Mouse (Mus musculus): ENCODE data around the gene Lcat. TPM values are rescaled to one million over a fixed set of nuclear protein-coding genes. Genes with fewer than 3 reads are reported as not detected.
"Not testable (repeated sequence)": the region's sequence is repeated elsewhere in the genome, so short reads cannot be mapped to it uniquely, and the experiment has no call there.

The Lcat gene
- polyA plus RNA-seq (2015; fragmentation: Nextera tagmentation; extraction: Ambion mirVana), result 6.0 and 9.9 TPM in 2 replicates

- Histone ChIP-seq H3K4me1 (ENCODE audit: control insufficient read depth, insufficient read depth, low read depth, low read length) (peaks cover under 1% of the 10 kb centered on the region), H3K36me3 (ENCODE audit: control insufficient read depth, insufficient read depth, low read length) (no peaks in the 10 kb centered on the region), H3K4me2 (ENCODE audit: low read length) (no peak within 1 kb of the TSS), H3K9me3 (ENCODE audit: control insufficient read depth, low read length) (no peaks in the 10 kb centered on the region), H3K4me3 (ENCODE audit: low read length) (no peak within 1 kb of the TSS), H3K9ac (ENCODE audit: low read depth, low read length) (no peak within 1 kb of the TSS), H3K27me3 (replicated peaks; ENCODE audit: control insufficient read depth, insufficient read depth, low read length) (no peaks in the 10 kb centered on the region), H3K27ac (ENCODE audit: low read depth, low read length) (peak within 1 kb of the TSS; percentile 58; the same call in 1 of the 2 replicates)
- WGBS, result 55% methylated on average over 7 of the region's 8 CpGs
- peak; percentile 87 for ATAC-seq
Observed at GRCm38 (mm10) chr8:105943321-105943739, at the start of gene Lcat. Gene Lcat (minus strand): TSS chr8:105943382.

- Histone ChIP-seq H3K4me3 (ENCODE audit: low read length) (no peak overlapping the region), H3K4me2 (ENCODE audit: low read length) (no peak overlapping the region), H3K36me3 (ENCODE audit: control insufficient read depth, insufficient read depth, low read length) (no peaks in the 10 kb centered on the region), H3K27me3 (replicated peaks; ENCODE audit: control insufficient read depth, insufficient read depth, low read length) (no peaks in the 10 kb centered on the region), H3K4me1 (ENCODE audit: control insufficient read depth, insufficient read depth, low read depth, low read length) (no peaks in the 10 kb centered on the region), H3K9me3 (ENCODE audit: control insufficient read depth, low read length) (no peaks in the 10 kb centered on the region), H3K9ac (ENCODE audit: low read depth, low read length) (no peak overlapping the region), H3K27ac (ENCODE audit: low read depth, low read length) (no peak overlapping the region)
- no peak for ATAC-seq
- WGBS, result 77% methylated on average over 5 of the region's 5 CpGs
Observed at GRCm38 (mm10) chr8:105992499-105992898, 49.3 kb upstream of the Lcat start.

GRCm38 (mm10) chr8:105991546-105991945 lies 48.4 kb upstream of the Lcat start:
- Histone ChIP-seq H3K4me1 (ENCODE audit: control insufficient read depth, insufficient read depth, low read depth, low read length) (no peaks in the 10 kb centered on the region), H3K27ac (ENCODE audit: low read depth, low read length) (no peak overlapping the region), H3K9ac (ENCODE audit: low read depth, low read length) (no peak overlapping the region), H3K36me3 (ENCODE audit: control insufficient read depth, insufficient read depth, low read length) (no peaks in the 10 kb centered on the region), H3K4me2 (ENCODE audit: low read length) (no peak overlapping the region), H3K27me3 (replicated peaks; ENCODE audit: control insufficient read depth, insufficient read depth, low read length) (no peaks in the 10 kb centered on the region), H3K9me3 (ENCODE audit: control insufficient read depth, low read length) (no peaks in the 10 kb centered on the region), H3K4me3 (ENCODE audit: low read length) (no peak overlapping the region)
- 81% methylated on average over 2 of the region's 2 CpGs for WGBS
- ATAC-seq, result no peak

- WGBS, result 17% methylated on average over 13 of the region's 15 CpGs
- H3K36me3 ChIP-seq (ENCODE audit: control insufficient read depth, insufficient read depth, low read length), result no peaks in the 10 kb centered on the region
- H3K4me3 ChIP-seq (ENCODE audit: low read length), result no peak within 1 kb of the TSS
- ATAC-seq, result no peak
- no peaks in the 10 kb centered on the region for H3K4me1 ChIP-seq (ENCODE audit: control insufficient read depth, insufficient read depth, low read depth, low read length)
- H3K9ac ChIP-seq (ENCODE audit: low read depth, low read length), result 0 out of 2 replicates have a peak within 1 kb of the TSS, but pooled peaks have one; percentile 23
- H3K9me3 ChIP-seq (ENCODE audit: control insufficient read depth, low read length), result no peaks in the 10 kb centered on the region
- no peak within 1 kb of the TSS for H3K27ac ChIP-seq (ENCODE audit: low read depth, low read length)
- no peak within 1 kb of the TSS for H3K4me2 ChIP-seq (ENCODE audit: low read length)
- no peaks in the 10 kb centered on the region for H3K27me3 ChIP-seq (replicated peaks; ENCODE audit: control insufficient read depth, insufficient read depth, low read length)
Observed at GRCm38 (mm10) chr8:105990856-105991387, 47.7 kb upstream of the Lcat start, which contains the start of gene Dus2. Gene Dus2 (plus strand): TSS chr8:105991337.

GRCm38 (mm10) chr8:105988546-105988945 lies 45.4 kb upstream of the Lcat start:
- Histone ChIP-seq H3K27ac (ENCODE audit: low read depth, low read length) (no peak overlapping the region), H3K36me3 (ENCODE audit: control insufficient read depth, insufficient read depth, low read length) (no peaks in the 10 kb centered on the region), H3K4me2 (ENCODE audit: low read length) (no peak overlapping the region), H3K9me3 (ENCODE audit: control insufficient read depth, low read length) (no peaks in the 10 kb centered on the region), H3K9ac (ENCODE audit: low read depth, low read length) (no peak overlapping the region), H3K27me3 (replicated peaks; ENCODE audit: control insufficient read depth, insufficient read depth, low read length) (no peaks in the 10 kb centered on the region), H3K4me3 (ENCODE audit: low read length) (no peak overlapping the region), H3K4me1 (ENCODE audit: control insufficient read depth, insufficient read depth, low read depth, low read length) (no peaks in the 10 kb centered on the region)
- WGBS, result 86% methylated on average over 11 of the region's 11 CpGs
- ATAC-seq, result no peak

- H3K36me3 ChIP-seq (ENCODE audit: control insufficient read depth, insufficient read depth, low read length); H3K9ac ChIP-seq (ENCODE audit: low read depth, low read length); H3K27ac ChIP-seq (ENCODE audit: low read depth, low read length); ATAC-seq; H3K27me3 ChIP-seq (replicated peaks; ENCODE audit: control insufficient read depth, insufficient read depth, low read length); H3K4me2 ChIP-seq (ENCODE audit: low read length); H3K4me3 ChIP-seq (ENCODE audit: low read length); H3K9me3 ChIP-seq (ENCODE audit: control insufficient read depth, low read length); H3K4me1 ChIP-seq (ENCODE audit: control insufficient read depth, insufficient read depth, low read depth, low read length): not testable (repeated sequence)
- 84% methylated on average over 11 of the region's 11 CpGs for WGBS
Observed at GRCm38 (mm10) chr8:105983406-105983805, 40.2 kb upstream of the Lcat start.

- Histone ChIP-seq H3K9ac (ENCODE audit: low read depth, low read length) (no peak overlapping the region), H3K27me3 (replicated peaks; ENCODE audit: control insufficient read depth, insufficient read depth, low read length) (no peaks in the 10 kb centered on the region), H3K4me1 (ENCODE audit: control insufficient read depth, insufficient read depth, low read depth, low read length) (no peaks in the 10 kb centered on the region), H3K27ac (ENCODE audit: low read depth, low read length) (no peak overlapping the region), H3K4me2 (ENCODE audit: low read length) (no peak overlapping the region), H3K36me3 (ENCODE audit: control insufficient read depth, insufficient read depth, low read length) (no peaks in the 10 kb centered on the region), H3K4me3 (ENCODE audit: low read length) (no peak overlapping the region), H3K9me3 (ENCODE audit: control insufficient read depth, low read length) (no peaks in the 10 kb centered on the region)
- ATAC-seq, result no peak
- 97% methylated on average over 1 of the region's 1 CpGs for WGBS
Observed at GRCm38 (mm10) chr8:105981146-105981545, 38.0 kb upstream of the Lcat start.

- no peaks in the 10 kb centered on the region for H3K9me3 ChIP-seq (ENCODE audit: control insufficient read depth, low read length)
- H3K4me1 ChIP-seq (ENCODE audit: control insufficient read depth, insufficient read depth, low read depth, low read length), result no peaks in the 10 kb centered on the region
- ATAC-seq, result no peak
- H3K4me2 ChIP-seq (ENCODE audit: low read length), result no peak within 1 kb of the TSS
- no peaks in the 10 kb centered on the region for H3K27me3 ChIP-seq (replicated peaks; ENCODE audit: control insufficient read depth, insufficient read depth, low read length)
- H3K4me3 ChIP-seq (ENCODE audit: low read length), result no peak within 1 kb of the TSS
- 90% methylated on average over 15 of the region's 15 CpGs for WGBS
- no peaks in the 10 kb centered on the region for H3K36me3 ChIP-seq (ENCODE audit: control insufficient read depth, insufficient read depth, low read length)
- no peak within 1 kb of the TSS for H3K9ac ChIP-seq (ENCODE audit: low read depth, low read length)
- no peak within 1 kb of the TSS for H3K27ac ChIP-seq (ENCODE audit: low read depth, low read length)
Observed at GRCm38 (mm10) chr8:105979325-105979724, 36.1 kb upstream of the Lcat start, which contains the start of gene Dpep3. Gene Dpep3 (minus strand): TSS chr8:105979429.

- 63% methylated on average over 7 of the region's 7 CpGs for WGBS
- Histone ChIP-seq H3K36me3 (ENCODE audit: control insufficient read depth, insufficient read depth, low read length) (no peaks in the 10 kb centered on the region), H3K4me1 (ENCODE audit: control insufficient read depth, insufficient read depth, low read depth, low read length) (no peaks in the 10 kb centered on the region), H3K9me3 (ENCODE audit: control insufficient read depth, low read length) (no peaks in the 10 kb centered on the region), H3K27me3 (replicated peaks; ENCODE audit: control insufficient read depth, insufficient read depth, low read length) (no peaks in the 10 kb centered on the region), H3K27ac (ENCODE audit: low read depth, low read length) (no peak overlapping the region), H3K4me2 (ENCODE audit: low read length) (no peak overlapping the region), H3K4me3 (ENCODE audit: low read length) (no peak overlapping the region), H3K9ac (ENCODE audit: low read depth, low read length) (no peak overlapping the region)
- ATAC-seq, result no peak
Observed at GRCm38 (mm10) chr8:105975363-105975762, 32.2 kb upstream of the Lcat start.
